Mouse (Mus musculus) monocyte, adult 5-6 weeks (primary cell): Measurements from ENCODE around the gene Cox6b2. TPM values are rescaled to one million over a fixed set of nuclear protein-coding genes. Genes with fewer than 3 reads are reported as not detected.
A peak's percentile ranks its signal among the peaks of the same experiment; 100 is the strongest.
"Not testable (repeated sequence)": the region's sequence is repeated elsewhere in the genome, so short reads cannot be mapped to it uniquely, and the experiment has no call there.

Experiments
- ATAC-seq: fragments of 153-309, 156-312 bp; replicated peaks from 2 replicates; pipeline ENCODE4 v1.8.0; 2017; ENCODE audit warnings: mild to moderate bottlenecking; ENCODE audit not compliant: low TSS enrichment, insufficient number of reproducible peaks, severe bottlenecking, poor library complexity, low FRiP score
- total RNA-seq: library from RNA; stranded (forward); fragments of 200-1000, 200-491, 200-594 nt; gene quantifications from 3 replicates; pipeline ENCODE4 v1.2.3, GENCODE M21; 2017

Gene Cox6b2
- 4.7 TPM in 1 of 3 replicates, not detected in the others for total RNA-seq

- ATAC-seq: 0 out of 2 replicates have a peak, but pooled peaks have one; percentile 29
Measured at GRCm38 (mm10) chr7:4752821-4753570, at the start of gene Cox6b2. TSS of gene Cox6b2 (minus strand) at chr7:4753094.

GRCm38 (mm10) chr7:4802247-4802646 is 49.4 kb upstream of the Cox6b2 start:
- no peak for ATAC-seq

GRCm38 (mm10) chr7:4795767-4796433 is 43.0 kb upstream of the Cox6b2 start:
- no peak for ATAC-seq

DNA sequence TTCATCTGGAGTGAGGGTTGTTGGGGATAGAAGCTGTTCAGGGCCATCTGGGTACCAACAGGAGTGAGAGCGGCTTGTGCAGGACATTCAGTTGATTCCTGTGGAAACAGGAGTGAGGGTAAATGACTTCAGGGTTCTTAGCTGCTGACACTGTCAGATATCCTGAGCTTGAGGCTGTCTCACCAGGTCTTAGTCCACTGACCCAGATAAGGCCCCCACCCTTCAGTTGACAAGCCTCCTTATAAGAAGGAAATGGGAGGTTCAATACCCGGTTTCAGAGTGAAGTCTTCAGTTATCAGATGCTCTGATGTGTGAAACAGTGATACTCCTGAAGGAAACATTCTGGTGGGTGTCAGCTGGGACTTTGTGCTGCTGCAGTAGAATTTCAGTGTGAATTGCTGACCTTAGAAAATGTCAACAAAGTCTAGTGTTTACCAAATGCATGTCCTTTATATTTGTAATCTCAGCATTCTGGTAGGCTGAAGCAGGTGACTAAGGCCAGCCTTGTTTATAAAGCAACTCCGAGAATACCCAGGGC is 41.8 kb upstream of the Cox6b2 start:
- no peak for ATAC-seq

DNA sequence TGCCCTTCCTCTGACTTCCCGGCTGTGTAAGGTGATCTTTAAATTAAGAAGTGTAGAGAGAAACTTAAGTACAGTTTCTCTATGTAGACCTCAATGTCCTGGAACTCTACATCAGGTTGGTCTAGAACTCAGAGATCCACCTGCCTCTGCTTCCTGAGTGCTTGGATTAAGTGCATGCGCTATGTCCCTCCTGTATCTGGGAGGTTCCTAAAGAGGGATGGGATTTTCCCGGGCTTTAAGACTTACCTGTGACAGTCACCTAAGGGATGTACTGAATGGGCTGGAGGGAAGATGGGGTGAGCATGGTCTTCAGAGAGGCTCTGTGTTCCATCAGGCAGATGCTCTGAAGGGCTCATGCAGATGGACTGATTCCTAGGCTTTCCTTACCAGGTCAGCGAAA is 40.8 kb upstream of the Cox6b2 start:
- ATAC-seq: no peak

GRCm38 (mm10) chr7:4793248-4793647 is 40.4 kb upstream of the Cox6b2 start:
- not testable (repeated sequence) for ATAC-seq

GRCm38 (mm10) chr7:4792278-4793212 is 39.7 kb upstream of the Cox6b2 start, which contains the start of gene Rpl28:
TSS of gene Rpl28 (plus strand) at chr7:4792874.
- ATAC-seq: peak; percentile 94

DNA sequence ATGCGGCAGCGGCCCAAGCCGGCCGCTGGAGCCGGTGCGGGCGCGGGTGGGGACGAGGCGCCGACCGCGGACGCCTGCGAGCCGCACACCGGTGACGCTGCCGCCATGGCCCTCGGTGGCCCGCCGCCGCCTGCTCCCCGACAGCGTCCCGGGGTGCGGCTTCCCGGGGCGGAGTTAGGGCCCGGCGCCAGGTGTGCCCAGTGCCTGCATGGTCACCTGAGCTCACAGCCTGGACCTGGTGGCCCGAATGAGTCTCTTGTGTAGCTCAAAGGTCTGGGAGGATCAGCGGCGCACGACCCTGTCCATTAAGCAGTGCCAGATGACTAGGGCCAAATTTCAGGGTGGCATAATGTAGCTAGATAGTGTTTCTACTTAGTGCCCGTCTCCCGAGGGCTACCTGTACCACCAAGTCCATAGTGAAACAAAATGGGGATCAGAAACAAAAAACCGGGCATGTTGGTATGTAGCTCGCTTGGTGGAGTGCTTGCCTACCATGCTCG is 36.6 kb upstream of the Cox6b2 start, which contains the start of gene Tmem238:
Gene Tmem238, minus strand, starts transcription at position 221 of the 500 bp plus-strand sequence.
- ATAC-seq: no peak

DNA sequence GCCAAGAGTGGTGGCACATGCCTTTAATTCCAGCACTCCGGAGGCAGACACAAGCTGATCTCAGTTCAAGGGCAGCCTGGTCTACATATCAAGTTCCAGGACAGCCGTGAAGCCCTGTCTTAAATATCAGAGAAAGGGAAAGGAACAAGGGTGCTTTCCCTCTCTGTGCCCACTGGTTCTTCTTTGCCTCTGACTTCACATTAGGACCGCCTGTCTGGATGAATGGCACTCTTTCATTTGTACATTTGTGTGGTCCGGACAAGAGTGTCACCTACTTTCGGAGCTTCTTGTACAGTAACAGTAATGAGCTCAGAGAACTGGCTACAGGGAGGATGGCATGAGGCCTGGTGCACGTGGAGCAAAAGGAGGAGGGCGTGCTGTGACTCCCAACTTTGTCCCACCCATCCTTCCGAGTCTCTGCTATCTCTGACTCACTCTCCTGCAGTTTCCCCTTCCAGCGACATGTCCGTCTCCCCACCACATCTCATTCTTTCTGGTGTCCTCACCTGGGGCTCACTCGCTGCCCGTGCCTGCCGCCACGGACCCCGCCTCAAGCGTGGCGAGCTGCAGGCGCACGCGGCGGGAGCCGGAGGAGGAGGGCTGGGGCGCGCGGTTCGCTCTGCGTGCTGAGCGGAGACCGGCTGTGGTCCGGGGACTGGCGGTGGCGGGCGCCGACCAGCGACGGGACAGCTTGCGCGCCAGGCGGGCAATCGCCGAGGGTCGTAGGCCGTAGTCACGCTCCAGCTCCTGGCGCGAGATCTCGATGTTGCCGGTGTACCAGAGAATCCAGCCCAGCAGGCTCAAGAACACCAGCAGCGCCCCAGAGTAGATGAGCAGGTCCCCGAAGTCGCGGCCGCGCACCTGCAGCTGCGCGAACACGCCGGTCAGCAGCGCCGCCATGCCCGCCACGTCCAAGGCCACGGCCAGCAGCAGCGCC is 35.9 kb upstream of the Cox6b2 start:
- ATAC-seq: no peak

- ATAC-seq: 0 out of 2 replicates have a peak, but pooled peaks have one; percentile 8
Measured at GRCm38 (mm10) chr7:4783667-4784268, 30.9 kb upstream of the Cox6b2 start.

- no peak for ATAC-seq
Measured at GRCm38 (mm10) chr7:4782759-4783158, 29.9 kb upstream of the Cox6b2 start, which contains the start of the genes Il11 and Tmem190. TSS of gene Il11 (minus strand) at chr7:4782859. TSS of gene Tmem190 (plus strand) at chr7:4782937.

DNA sequence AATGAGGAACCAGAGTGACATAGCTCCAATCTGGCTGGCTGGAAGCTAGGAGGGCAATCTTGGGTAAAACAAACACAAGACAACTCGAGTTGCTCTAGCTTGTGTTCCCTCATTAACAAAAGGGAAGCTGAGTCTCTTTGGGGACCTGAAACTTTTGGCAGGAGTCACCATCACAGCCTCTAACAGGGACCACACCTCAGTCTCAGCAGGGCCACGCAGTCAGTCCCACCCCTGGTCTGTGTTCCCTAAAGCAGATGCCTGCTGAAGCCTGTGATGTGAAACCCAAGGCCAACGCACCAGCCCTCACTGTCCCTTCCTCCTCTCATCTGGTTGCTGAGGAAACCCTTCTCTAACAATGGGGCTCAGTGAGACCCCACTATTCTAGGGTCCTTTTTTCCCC is 29.2 kb upstream of the Cox6b2 start:
- ATAC-seq: peak; percentile 72

DNA sequence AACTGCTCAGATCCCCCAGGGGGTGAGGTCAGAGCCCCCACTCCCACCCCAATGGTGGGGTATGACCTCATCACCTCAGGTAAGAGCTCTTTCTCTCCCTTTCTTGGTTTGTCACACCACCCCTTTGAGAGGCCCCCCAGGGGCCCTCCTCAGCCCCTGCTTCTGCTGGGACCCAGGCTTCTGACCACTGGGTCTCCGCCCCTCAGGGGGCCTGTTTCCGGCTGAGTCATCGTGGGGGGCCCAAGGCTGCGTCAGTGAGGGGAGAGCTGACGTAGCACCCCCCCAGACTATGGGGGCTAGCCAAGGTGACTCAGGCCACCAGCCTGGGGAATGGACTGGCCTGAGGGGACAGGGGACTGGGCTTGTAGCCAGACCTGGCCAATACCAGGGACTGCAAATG is 27.0 kb upstream of the Cox6b2 start:
- ATAC-seq: no peak

- ATAC-seq: no peak
Measured at GRCm38 (mm10) chr7:4777851-4778637, 25.1 kb upstream of the Cox6b2 start.

DNA sequence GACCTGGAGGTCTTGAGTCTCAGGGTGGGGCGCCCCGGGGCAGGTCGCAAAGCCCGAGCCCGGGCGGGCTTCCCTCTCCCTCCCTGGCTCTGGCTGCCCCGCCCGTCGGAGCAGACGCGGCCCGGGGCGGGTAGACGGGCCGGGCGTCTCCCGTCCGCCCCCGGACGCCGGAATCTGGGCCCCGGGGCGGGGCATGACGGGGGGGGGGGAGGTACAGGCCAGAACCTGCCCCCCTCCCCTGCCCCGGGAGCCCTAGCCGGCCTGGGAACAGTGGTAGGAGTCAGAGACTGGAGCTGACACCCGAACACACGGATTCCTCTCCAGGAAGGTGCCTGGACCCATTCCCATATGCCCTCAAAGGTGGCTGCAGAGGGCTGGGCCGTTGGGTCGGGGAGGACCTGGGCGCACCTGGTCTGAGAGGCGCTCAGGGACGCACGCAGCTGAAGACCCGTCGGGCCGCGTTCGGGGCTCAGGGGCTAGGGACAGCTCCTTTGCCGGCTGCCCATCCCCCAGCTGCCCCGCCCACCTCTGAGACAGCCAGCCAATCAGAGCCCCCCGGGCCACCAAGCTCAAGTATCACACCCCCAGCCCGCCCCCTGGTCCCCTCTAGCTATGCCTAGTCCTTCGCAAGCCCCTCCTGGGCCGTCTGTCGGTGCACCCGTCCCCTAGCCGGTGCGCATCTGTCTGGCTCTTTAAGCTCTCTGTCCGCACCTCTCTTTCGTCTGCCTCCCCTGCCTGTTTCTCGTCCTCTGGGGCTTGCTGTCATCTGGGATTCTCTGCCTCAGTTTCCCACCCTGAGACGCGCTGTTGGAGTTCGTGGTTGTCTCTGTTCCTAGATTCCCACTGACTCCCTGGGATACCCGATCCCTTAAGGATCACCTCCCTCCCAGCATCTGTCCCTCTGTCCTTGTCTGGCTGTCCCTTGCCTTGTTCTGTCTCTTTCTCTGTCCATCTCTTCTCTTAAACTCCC is 24.3 kb upstream of the Cox6b2 start:
- no peak for ATAC-seq
